Mouse (Mus musculus) sigmoid colon, adult 10 weeks (tissue): ENCODE measurements around the gene Xkr8. TPM values are rescaled to one million over a fixed set of nuclear protein-coding genes. Genes with fewer than 3 reads are reported as not detected.

Source experiments
- polyA plus RNA-seq: library from polyadenylated mRNA; stranded (reverse); fragments of 350-450 nt; fragmentation: Illumina TruSeq; extraction: RNeasy Lipid Tissue Mini Kit (QIAGEN cat#74804); gene quantifications from one replicate; pipeline ENCODE4 v1.2.3, GENCODE M21; 2014; ENCODE audit warnings: low read depth, low replicate concordance

The Xkr8 gene
- polyA plus RNA-seq: 1.7 TPM

DNA sequence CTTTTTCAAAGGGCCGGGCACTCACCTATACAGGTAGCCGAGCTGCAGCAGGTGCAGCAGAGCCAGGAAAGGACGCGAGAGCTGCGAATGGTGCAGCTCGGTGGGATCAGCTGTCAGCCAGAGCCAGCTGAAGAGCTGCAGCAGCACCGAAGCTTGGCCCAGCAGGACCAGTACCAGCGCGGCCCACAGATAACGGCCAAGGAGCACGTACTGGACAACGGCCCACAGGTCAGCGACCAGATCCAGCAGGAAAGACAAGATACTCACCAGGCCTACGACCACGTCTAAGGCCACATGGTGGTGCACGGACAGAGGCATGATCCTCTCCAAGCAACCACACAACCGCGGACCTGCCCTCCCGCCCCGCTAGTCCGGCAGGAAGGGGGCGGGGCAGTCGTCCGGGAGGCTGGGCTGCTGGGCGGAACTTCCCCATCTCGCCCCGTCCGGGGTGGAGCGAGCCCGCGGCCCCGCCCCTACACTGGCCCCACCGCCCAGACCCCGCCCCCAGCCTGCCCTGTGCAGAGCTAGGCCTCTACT, at the start of gene Xkr8:
Gene Xkr8, minus strand, starts transcription at position 399 of the 537 bp plus-strand sequence.

DNA sequence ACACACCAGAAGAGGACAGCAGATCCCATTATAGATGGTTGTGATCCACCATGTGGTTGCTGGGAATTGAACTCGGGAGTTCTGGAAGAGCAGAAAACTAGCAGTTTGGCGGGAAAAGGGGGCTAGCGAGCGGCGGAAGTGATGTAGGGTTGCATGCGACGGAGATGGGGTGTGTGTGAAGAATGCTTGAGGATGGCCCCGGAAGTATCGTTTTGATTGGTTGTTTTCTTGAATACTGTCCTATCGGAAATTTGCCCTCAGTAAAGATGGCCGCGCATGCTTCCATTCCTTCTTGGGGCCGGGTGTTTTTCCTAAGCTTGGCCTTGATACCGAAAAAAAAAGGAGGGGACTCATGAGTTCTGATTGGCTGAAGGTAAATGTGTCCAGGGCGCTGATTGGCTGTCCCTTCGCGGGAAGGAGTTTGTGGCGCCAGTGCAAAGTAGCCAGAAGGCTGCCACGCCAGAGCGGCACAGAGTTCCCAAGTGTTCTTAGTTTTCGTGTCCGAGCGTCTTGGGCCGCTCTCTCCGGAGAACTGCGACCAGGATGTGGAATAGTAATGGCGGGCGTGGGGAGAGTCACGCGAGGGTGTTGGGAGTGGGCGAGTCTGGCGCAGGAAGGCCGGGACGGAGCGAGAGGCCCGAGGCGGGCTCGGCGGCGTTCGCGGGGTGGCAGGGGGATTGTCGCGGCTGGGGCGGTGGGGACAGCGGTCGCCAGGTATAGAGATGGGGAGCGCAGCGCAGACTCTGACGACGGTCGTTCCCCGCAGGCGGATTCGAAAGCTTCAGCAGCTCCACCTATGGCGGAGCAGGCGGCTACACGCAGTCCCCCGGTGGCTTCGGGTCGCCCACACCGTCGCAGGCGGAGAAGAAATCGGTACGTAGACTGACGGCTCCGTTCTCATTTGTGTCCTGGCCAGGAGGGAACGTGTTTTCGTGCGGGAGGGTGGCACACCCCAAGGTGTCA, 35.8 kb upstream of the Xkr8 start, which contains the start of gene Rpa2:
Gene Rpa2, plus strand, starts transcription at position 419 of the 963 bp plus-strand sequence.

GRCm38 (mm10) chr4:132756974-132757373, 24.6 kb upstream of the Xkr8 start, which contains the start of gene Smpdl3b:
Gene Smpdl3b, minus strand, starts transcription at chr4:132757252.

Other genes starting within 250 kb of the Xkr8 start
- 0.79 TPM for gene Sesn2, start 222.0 kb downstream of the Xkr8 start, polyA plus RNA-seq
- gene Atpif1, start 198.9 kb downstream of the Xkr8 start, polyA plus RNA-seq: 336 TPM
- 198 TPM for gene Dnajc8, start 197.0 kb downstream of the Xkr8 start, polyA plus RNA-seq
- 1.8 TPM for gene Ptafr, start 168.5 kb downstream of the Xkr8 start, polyA plus RNA-seq
- 31.7 TPM for gene Eya3, start 93.6 kb downstream of the Xkr8 start, polyA plus RNA-seq
- gene Smpdl3b, start 24.7 kb upstream of the Xkr8 start, polyA plus RNA-seq: 1.9 TPM
- 4.5 TPM for gene Rpa2, start 35.8 kb upstream of the Xkr8 start, polyA plus RNA-seq
- gene Themis2, start 63.8 kb upstream of the Xkr8 start, polyA plus RNA-seq: 1.2 TPM
- 7.9 TPM for gene Ppp1r8, start 110.6 kb upstream of the Xkr8 start, polyA plus RNA-seq
- 174 TPM for gene Stx12, start 152.0 kb upstream of the Xkr8 start, polyA plus RNA-seq
- gene Fam76a, start 190.0 kb upstream of the Xkr8 start, polyA plus RNA-seq: 34.2 TPM
- 1.3 TPM for gene Fgr, start 241.5 kb upstream of the Xkr8 start, polyA plus RNA-seq